Mouse (Mus musculus): ENCODE data around the gene Brwd1. TPM values are rescaled to one million over a fixed set of nuclear protein-coding genes. Genes with fewer than 3 reads are reported as not detected.
A peak's percentile ranks its signal among the peaks of the same experiment; 100 is the strongest.

Gene Brwd1
- polyA plus RNA-seq, 1 experiment, result 462 TPM

- peaks cover 6% of the 10 kb centered on the region for H3K4me1 ChIP-seq (ENCODE audit: control insufficient read depth, insufficient read depth, low read length)
- H3K27ac ChIP-seq (ENCODE audit: insufficient read depth, low read depth, low read length), result no peak overlapping the region
- WGBS, result 6% methylated on average over 20 of the region's 20 CpGs
- no peak overlapping the region for H3K4me3 ChIP-seq (ENCODE audit: insufficient read depth, low read depth, low read length)
- TF ChIP-seq CTCF (IDR thresholded peaks at IDR 0.05; ENCODE audit: insufficient read depth, low read depth, low read length), result peak; percentile 70
- no peak for TF ChIP-seq POLR2A (IDR thresholded peaks at IDR 0.05; ENCODE audit: insufficient read depth, low read depth, low read length)
Observed at GRCm38 (mm10) chr16:95945389-95946311, 136.7 kb downstream of the Brwd1 start.

DNA sequence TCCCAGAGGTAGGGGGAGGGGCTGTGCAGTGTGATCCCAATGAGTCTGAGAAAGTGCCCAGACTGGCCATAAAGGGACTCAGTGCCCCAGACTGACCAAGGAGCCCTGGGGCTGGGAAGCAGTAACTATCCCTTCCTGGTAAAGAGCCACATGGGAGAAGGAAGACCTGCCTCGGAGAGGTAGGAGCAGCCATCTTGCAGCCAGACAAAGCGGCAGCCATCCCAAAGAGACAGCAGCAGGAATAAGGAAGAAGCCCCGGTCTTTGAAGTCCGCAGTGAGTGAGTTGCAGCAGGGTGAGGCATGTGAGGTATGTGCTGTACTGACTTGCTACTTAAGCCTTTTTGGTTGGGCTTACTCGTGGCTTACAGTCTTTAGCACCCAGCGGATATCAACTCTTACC is 139.1 kb downstream of the Brwd1 start:
- 91% methylated on average over 6 of the region's 6 CpGs for WGBS
- TF ChIP-seq CTCF (IDR thresholded peaks at IDR 0.05; ENCODE audit: insufficient read depth, low read depth, low read length) (no peak), POLR2A (IDR thresholded peaks at IDR 0.05; ENCODE audit: insufficient read depth, low read depth, low read length) (no peak)

More for the DNA sequence above, 139.1 kb downstream of the Brwd1 start:
- Histone ChIP-seq H3K4me1 (ENCODE audit: control insufficient read depth, insufficient read depth, low read length) (peaks cover 6% of the 10 kb centered on the region), H3K27ac (ENCODE audit: insufficient read depth, low read depth, low read length) (no peak overlapping the region), H3K4me3 (ENCODE audit: insufficient read depth, low read depth, low read length) (no peak overlapping the region)

Other genes with a start within 250 kb of the Brwd1 start
- gene Psmg1, start 91.6 kb downstream of the Brwd1 start, polyA plus RNA-seq (2012; ENCODE audit: insufficient read depth, insufficient read length, low replicate concordance, missing spikeins), result not detected in 2 replicates
- gene Hmgn1, start 45.2 kb upstream of the Brwd1 start, polyA plus RNA-seq (2012; ENCODE audit: insufficient read depth, insufficient read length, low replicate concordance, missing spikeins), result not detected in 2 replicates
- not detected in 2 replicates for gene Wrb, start 62.9 kb upstream of the Brwd1 start, polyA plus RNA-seq (2012; ENCODE audit: insufficient read depth, insufficient read length, low replicate concordance, missing spikeins)
- not detected in 2 replicates for gene Lca5l, start 109.7 kb upstream of the Brwd1 start, polyA plus RNA-seq (2012; ENCODE audit: insufficient read depth, insufficient read length, low replicate concordance, missing spikeins)
- gene Sh3bgr, start 117.9 kb upstream of the Brwd1 start, polyA plus RNA-seq (2012; ENCODE audit: insufficient read depth, insufficient read length, low replicate concordance, missing spikeins), result not detected in 2 replicates
- gene B3galt5, start 153.3 kb upstream of the Brwd1 start, polyA plus RNA-seq (2012; ENCODE audit: insufficient read depth, insufficient read length, low replicate concordance, missing spikeins), result not detected in 2 replicates

All from olfactory bulb, adult 2 months (tissue).